Mouse (Mus musculus) granulocyte monocyte progenitor cell, adult 5-6 weeks (primary cell): ENCODE results near the gene Klhl32. TPM values are rescaled to one million over a fixed set of nuclear protein-coding genes. Genes with fewer than 3 reads are reported as not detected.
"Not testable (repeated sequence)": the region's sequence is repeated elsewhere in the genome, so short reads cannot be mapped to it uniquely, and the experiment has no call there.

Experiments
- ATAC-seq: replicated peaks from 2 replicates; pipeline ENCODE4 v1.8.0; 2016; ENCODE audit warnings: mild to moderate bottlenecking, moderate TSS enrichment, inconsistent platforms; ENCODE audit not compliant: poor library complexity, severe bottlenecking
- total RNA-seq, 2 experiments: library from RNA; stranded (forward) in 1 of 2; stranded (reverse) in 1 of 2; fragments of 200-712, 200-1000 nt in 1 of 2; fragments of >200 nt in 1 of 2; fragmentation: Nextera tagmentation in 1 of 2; gene quantifications; 2 replicates each; pipeline ENCODE4 v1.2.3; 2014 to 2017

The Klhl32 gene
- total RNA-seq (2014; fragmentation: Nextera tagmentation), result not detected in 2 replicates
- total RNA-seq (2017), result under 0.01 TPM in 1 of 2 replicates, not detected in the other

DNA sequence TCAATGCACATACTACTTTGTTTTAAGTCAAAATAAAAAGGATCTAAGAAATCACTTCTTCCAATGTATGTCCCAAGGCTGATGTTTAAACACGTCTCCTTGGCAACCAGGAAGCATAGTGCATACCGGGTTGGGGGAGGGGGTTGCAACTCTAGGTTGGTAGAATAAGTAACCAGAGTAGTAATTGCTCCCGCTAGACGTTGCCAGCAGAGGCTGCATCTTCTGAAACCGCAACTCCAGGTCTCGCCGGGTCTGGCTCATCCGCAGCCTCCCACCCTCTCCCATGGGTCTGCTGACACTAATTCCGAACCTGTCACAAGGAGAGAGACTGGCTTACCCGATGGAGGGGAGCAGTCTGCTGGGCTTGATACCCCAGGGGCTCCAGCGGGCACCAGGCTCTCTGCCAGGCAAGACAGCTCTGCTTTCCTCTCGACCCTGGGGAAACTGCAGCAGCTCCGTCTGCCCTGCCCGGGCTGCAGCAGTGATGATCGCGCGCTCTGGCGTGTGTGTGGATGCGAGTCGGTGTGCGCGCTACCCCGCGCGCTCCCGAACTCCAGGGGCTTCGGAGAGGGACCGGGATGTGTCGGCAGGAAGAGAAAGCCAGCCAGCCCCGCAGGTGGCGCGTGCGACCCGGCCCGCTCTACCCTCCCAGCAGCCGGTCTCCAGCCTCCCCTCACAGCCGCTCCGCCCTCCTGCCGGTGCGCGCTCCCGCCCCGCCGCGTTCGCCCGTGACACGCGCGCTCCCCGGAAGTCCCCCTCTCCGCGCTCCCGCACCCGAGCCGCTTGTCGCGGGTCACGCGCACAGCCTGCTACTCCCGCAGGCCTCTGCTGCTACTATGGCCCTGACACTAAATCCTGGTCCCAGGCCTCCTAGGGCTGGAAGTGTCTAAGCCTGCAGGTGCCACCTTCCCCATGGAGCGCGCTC is at the start of gene Klhl32:
Gene Klhl32, minus strand, starts transcription at position 724 of the 925 bp plus-strand sequence.
- ATAC-seq, result peak; percentile 83

DNA sequence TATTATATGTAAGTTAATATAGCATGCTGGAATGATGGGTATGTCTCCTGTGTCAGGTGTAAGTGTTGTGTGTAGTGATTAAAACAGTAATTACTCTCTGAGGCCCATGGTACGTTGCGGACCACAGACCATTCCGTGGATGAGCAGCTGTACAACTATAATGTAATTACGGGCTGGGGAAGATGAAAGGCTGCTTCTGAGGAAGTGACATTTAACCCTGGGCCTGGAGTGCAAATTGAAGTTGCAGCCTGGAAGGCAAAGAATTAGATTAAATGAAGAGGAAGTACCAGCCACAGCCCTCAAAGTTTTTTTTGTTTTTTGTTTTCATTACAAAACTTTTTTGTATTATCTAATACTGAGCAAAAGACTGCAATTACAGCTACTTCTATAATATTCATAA is 48.2 kb upstream of the Klhl32 start:
- peak; percentile 18 for ATAC-seq

DNA sequence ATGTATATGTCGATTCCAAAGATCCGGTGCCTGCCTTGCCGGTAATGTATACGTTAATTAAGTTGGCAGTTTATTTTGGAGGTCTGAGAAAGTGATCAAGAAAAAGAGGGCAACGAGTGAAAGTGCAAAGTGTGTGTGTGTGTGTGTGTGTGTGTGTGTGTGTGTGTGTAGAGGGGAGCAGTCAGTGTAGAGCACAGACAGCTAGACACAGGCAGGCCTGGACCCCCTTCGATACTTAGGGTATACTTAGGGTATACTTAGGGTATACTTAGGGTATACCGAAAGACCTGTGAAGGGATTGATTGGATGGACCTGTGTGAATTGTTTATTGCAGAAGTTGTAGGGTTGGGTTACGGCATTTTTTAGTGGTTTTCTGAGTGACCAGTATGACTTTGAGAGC is 47.7 kb upstream of the Klhl32 start:
- no peak for ATAC-seq

DNA sequence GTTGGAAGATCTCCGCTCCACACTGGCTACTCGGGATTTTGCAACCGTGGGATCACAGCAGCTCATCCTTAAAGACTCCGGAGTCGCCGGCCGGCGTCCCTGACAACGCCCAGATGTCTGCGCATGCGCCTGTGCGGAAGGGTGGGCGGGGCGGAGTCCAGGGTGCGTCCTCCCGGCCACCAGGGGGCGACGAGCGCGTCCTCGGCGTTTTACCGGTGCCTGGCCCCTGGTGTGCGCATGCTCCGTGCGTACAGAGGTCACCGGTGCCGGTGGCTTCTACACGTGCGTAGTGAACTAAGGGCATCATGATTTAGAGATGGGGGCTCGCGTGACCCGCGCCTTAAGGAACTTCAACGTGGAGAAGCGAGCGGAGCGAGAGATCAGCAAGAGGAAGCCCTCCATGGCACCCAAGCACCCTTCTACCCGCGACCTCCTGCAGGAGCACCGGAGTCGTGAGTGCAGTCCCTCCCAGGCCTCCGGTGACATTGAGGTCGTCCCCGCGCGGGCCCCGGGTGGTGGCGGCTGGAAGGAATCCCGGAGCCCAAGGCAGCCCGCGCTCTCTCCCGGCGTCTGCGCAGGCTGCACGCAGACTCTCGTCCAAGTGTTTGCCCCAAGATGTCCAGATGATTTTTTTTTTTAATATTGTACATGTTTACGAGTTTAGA is 47.1 kb upstream of the Klhl32 start, which contains the start of gene Ndufaf4:
Gene Ndufaf4, plus strand, starts transcription at position 233 of the 665 bp plus-strand sequence.
- ATAC-seq, result peak; percentile 94

DNA sequence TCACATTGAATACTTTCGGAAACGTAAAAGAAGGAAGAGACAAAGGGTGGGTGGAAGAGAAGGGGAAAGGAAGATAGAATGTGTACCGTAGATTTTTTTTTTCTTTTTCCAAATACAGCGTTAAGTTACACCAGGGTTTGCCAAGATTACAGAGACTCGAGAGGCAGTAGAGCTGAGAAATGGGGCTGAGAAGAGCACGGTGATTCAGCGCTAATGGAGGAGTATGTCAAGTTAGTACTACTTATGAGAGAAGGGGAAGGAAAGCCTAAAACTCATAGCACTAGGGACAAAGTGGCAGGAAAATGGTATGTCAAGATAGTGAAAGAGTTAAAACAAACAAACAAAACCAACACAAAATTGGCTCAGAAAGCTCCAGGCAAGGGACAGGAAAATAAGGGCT is 46.4 kb upstream of the Klhl32 start:
- ATAC-seq, result no peak

DNA sequence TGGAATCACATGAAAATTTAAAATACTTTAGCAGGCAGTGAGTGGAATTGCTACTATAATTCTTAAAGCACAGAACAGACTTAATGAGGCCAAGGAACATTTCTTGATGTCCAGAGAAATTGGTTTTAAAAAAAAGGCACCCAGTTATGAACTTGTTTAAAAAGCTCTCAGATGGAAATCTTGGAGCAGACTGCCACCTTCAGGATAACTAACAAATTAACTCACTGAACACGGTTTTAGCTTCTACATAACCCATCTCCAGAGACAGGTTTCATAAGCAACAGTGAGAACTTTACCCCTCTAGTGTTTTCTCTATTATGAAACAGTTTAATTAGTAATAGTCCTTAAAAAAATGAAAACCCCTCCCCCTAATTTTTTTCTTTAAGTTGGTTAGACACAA is 45.9 kb upstream of the Klhl32 start:
- peak; percentile 35 for ATAC-seq

DNA sequence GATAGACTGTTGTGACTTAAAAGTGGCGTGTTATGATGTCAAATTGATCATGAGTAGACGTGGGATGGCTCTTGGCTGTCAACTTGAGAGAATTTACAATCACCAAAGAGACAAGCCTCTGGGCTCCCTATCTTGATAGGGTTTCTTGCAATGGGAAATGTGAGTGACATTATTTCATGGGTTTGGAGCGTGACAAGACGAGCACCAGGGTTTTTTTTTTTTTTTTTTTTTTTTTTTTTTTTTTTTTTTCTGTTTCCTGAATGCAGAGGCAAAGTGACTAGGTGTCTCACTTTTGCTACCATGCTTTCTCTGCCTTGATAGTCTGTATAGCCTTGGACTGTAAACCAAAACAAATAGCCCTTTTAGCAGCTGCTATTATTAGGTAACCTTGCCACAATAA is 43.7 kb upstream of the Klhl32 start:
- ATAC-seq, result no peak

DNA sequence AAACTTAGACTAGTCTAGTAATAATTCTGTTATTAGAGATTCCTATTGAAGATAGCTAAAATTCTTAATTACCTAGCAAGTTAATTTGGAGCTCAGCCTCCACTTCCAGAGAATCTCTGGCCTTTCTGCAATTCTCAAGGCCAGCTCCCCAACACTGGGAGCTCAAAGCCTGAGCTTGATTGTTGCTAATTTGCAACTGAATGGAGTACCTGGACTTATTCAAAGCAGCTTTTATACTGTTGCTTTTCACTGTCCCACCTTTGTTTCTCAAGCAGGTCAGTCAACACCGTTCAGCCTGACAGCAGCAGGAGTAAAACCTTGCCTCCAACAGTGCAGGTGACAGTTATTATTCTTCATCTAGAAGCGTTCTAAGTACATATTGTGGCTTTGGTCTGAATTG is 41.4 kb upstream of the Klhl32 start:
- not testable (repeated sequence) for ATAC-seq

DNA sequence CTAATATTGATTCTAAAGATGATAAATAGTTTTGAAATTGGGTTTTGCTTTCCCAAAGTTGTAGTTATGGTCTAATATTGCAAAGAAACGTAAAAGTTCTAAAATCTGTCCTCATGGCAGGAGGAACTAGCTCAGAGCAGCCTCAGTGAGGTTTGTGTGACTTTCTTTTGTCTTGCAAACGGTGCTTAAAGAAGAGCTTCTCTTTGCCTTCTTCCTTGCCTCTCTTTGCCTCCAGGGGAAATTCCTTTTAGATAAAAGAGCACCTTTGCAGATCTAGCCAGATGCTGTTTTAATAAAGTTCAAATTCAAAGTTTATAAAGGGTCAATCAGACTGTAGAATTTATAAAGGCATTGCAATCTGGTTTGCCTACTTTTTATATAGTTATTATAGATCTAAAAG is 38.5 kb upstream of the Klhl32 start:
- ATAC-seq, result not testable (repeated sequence)

DNA sequence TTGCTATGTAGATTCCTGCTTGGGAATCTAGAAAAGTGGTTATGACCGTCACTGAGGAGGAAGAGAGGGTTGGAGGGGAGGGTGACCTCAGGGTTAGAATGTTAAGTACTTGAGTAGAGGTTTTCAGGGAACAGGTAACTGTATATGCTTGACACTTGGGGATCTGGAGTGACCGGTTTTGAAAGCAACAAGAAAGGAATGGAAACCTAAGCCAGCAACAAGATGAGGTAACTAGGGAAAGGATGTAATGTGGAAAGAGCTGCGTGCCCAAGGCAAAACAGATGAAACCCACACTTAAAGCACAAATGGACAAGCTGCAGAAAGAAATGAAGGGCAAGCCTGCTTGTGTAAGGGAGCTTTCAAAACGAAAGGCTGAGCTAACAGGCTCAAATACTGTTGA is 18.3 kb upstream of the Klhl32 start:
- no peak for ATAC-seq

DNA sequence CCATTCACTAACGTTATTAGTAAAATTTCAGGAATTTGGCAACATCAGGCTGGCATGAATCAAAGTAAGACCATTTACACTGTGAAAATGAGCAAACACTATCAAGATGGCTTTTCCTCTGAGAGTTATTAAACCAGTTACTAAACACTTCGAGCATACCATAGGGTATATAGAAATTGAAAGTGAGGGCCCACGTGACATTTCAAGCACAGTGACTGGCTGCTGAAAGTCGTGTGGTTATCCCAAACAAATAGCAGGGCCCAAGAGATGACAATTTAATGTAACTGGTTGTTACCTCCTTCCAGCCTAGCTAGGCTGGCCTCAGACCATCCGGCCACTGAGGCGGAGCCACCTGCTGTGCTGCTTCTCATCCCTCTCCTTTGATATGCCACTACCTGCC is 14.8 kb upstream of the Klhl32 start:
- ATAC-seq, result no peak

DNA sequence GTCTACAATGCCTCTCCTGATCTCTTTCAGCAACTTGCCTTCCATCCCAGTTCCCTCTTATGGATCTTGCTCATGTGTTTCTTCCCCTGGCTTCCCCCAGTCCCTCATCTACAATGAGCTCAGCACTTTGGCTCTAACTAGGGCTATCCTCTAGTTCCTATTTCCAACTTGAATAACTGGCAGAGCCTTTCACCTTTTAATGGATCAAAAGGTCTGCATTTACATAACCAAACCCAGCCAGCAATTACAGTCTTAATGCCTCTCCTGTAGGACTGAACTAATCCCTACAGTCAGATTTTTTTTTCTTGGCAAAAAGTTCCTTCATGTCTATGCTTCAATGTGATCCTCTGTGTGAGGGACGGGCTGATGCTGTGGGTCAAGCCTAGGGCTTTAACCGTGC is 3.5 kb downstream of the Klhl32 start:
- no peak for ATAC-seq

DNA sequence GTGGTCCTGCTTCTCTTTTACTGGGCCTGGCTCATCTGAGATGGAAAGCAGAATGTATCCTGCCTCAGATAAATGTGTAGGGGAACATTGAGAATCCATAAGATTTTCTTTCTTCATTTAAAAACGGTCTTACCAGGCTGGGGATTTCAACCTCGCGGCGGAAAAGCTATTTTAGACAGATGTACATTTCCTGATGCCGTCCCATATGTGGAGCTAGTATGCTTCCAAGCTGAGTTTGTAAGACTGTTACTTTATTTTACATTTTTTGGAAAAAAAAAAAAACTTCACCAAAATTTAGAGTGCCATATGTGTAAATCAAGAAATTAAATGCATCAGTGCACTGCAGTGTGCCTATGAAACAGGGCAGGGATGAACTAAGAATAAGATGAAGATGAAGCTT is 5.4 kb downstream of the Klhl32 start:
- no peak for ATAC-seq

DNA sequence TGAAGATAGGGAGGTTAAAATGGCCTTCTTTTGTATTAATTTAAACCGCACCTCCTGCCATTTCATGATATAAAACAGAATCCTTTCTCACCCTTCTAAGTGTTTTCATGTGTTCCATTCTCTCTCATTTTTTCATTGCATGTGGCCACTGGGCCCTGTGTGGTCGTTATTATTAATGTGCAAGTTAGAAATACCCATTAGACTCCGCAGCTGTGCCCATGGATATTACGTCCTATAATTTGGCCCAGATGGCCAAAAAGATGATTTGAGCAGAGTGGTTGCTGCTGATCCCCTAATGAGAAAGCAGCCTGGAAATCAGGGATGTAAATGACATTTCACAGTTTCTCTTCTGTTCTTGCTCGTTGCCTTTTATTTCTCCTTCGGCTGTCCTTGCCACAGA is 12.4 kb downstream of the Klhl32 start:
- no peak for ATAC-seq

DNA sequence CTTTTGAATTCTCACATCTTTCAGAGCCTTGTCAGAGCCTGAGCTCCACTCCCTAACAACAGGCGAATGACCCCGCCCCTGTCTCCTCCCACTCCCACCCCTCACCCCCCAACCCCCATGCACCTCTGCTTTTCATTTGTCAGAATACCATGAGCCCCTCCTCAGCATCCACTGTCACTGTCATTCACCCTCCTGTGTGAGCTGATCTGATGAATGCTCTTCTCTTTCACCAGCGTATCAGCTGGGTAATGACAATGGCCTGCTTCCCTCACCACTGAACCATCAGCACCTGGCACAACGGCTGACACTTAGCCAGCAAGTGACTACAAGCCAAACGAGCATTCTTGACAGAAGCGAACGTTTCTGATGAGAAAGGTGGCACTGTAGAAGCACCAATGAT is 15.4 kb downstream of the Klhl32 start:
- no peak for ATAC-seq

DNA sequence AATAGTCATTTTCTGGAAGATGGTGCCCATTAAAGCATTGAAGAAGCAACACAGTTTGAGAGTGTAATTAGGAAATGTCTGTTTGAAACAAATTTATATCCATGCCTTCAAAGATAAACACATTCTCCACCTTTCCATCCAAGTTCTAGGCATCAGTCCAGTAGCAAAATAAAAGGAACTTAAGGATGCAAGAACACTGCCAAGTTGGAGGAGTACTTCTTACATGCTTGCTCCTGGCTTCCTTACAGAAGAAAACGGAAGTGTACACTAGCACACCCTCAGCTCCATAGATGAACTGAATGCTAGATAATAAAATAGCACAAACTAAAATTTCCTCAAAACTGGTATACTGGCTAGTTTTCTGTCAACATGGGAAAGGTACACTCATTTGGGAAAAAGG is 42.6 kb downstream of the Klhl32 start:
- no peak for ATAC-seq

DNA sequence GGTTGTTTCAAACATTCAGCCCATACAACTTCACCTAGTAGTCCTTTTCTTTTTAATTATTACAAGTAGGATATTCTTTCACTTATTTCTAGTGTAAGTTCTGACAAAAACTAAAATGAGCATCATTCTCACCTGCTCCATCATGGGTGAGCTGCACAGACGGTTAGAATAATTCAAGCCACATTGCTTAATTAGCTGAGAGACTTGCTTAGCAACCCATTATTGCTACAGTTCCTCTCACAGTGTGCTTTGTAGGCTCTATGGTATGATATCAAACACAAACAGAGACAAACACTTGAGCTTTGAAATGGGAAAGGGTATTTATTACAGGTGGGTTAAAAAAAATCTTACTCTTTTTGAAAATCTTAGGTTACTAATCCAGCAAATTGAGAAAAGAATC is 49.0 kb downstream of the Klhl32 start:
- no peak for ATAC-seq

DNA sequence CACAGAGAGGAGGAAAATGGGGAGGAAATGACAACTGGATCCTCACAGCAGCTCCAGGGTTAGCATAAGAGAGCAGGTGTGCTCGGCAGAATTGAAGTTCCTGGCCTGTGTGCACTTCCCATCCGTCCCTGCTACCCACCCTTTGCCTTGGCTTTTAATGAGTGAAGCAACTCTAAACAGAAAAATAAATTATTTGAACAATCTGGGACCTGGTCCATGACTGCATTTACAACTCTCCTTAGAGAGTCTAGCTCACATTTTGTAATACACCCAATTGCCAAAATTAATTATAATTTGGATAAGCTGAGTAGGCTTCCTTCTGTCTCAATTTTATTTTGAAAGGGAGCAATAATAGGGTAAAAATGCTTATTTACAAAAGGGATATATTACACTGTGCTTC is 49.6 kb downstream of the Klhl32 start:
- ATAC-seq, result no peak

DNA sequence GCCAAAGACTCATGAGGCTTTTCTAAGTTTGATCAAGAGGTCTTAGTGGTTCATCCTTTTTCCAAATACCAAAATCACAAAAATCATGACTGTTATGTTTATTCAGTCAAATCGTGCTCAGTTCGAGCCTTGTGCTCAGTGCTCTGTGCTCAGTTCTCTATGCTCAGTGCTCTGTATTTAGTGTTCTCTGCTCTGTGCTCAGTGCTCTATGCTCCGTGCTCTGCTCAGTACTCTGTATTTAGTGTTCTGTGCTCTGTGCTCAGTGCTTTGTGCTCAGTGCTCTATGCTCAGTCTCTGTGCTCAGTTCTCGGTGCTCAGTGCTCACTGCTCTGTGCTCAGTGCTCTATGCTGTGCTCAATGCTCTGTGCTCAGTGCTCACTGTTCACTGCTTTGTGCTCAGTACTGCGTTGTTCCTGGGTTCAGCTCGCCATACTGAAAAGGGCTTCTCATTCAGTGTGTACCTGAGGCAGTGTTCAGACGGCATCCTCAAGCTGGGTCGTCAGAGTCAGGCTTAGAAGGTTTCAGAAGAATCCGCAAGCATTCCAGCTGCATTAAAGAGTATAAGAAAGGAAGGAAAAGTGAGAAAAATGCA is 50.5 kb downstream of the Klhl32 start:
- no peak for ATAC-seq

DNA sequence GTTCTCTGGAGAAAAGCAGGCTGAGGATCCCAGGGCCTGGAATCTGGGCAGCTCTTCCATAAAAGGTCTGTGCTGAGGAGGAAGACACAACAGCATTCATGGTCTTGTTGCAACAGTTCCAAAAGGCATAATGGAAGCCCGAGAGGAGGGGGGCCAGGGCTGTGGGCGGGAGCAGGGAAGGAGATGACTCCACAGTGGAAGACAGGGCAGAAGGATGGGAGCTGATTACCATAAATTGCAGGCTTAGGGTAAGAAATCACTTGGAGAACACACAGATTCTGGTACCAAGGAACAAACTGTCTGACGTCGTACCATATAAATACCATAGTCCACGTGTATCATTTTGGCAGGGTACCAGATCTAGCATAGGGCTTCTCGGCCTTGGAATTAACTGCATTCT is 51.9 kb downstream of the Klhl32 start:
- no peak for ATAC-seq

DNA sequence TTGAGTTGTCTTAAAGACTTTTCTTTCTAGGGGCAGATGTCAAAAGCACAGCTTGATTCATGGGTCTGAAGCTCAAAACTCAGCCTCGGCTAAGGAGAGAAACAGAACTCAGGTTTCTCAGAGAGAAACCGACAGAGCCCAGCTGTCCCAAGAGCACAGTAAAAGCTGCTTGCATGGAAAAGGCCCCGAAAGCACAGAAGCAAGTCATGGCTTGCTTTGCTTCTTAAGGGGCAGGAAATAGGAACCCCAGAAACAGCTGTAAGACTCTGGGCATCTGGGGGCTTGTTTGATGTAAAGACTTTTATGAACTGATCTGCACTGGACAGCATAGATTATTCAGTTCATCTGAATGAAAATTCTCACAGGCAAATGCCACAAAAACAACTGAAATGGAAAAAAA is 53.1 kb downstream of the Klhl32 start:
- ATAC-seq, result no peak
